Mouse (Mus musculus) induced T-regulatory cell, adult 2 months (primary cell): ENCODE measurements around the gene Usf1.

Source experiments
- DNase-seq: peaks from one replicate; pipeline ENCODE4 v3.0.0-alpha.2; 2012; ENCODE audit warnings: low read depth

Usf1 gene

GRCm38 (mm10) chr1:171418660-171419059, 7.5 kb downstream of the Usf1 start, which contains the start of gene Tstd1:
TSS of gene Tstd1 (plus strand) at chr1:171418872.
- DNase-seq = no peak

- no peak for DNase-seq
Measured at GRCm38 (mm10) chr1:171419291-171419882, 8.3 kb downstream of the Usf1 start.

- no peak for DNase-seq
Measured at GRCm38 (mm10) chr1:171419905-171420304, 8.8 kb downstream of the Usf1 start.

- no peak for DNase-seq
Measured at GRCm38 (mm10) chr1:171422504-171423095, 11.5 kb downstream of the Usf1 start.

- no peak for DNase-seq
Measured at GRCm38 (mm10) chr1:171424638-171425037, 13.5 kb downstream of the Usf1 start.

GRCm38 (mm10) chr1:171425126-171425525, 14.0 kb downstream of the Usf1 start:
- DNase-seq = no peak

- DNase-seq = no peak
Measured at GRCm38 (mm10) chr1:171432158-171432557, 21.0 kb downstream of the Usf1 start.

GRCm38 (mm10) chr1:171435288-171435814, 24.2 kb downstream of the Usf1 start:
- DNase-seq = no peak

GRCm38 (mm10) chr1:171435974-171436373, 24.9 kb downstream of the Usf1 start:
- DNase-seq = no peak

GRCm38 (mm10) chr1:171437264-171438013, 26.3 kb downstream of the Usf1 start, which contains the start of gene F11r:
TSS of gene F11r (plus strand) at chr1:171437535.
- peak; percentile 84 for DNase-seq

- DNase-seq = no peak
Measured at GRCm38 (mm10) chr1:171438014-171438670, 27.0 kb downstream of the Usf1 start.

GRCm38 (mm10) chr1:171439072-171439471, 28.0 kb downstream of the Usf1 start:
- DNase-seq = no peak

GRCm38 (mm10) chr1:171440025-171440725, 29.1 kb downstream of the Usf1 start:
- DNase-seq = no peak

GRCm38 (mm10) chr1:171441466-171442412, 30.6 kb downstream of the Usf1 start:
- no peak for DNase-seq

- DNase-seq = no peak
Measured at GRCm38 (mm10) chr1:171442413-171442760, 31.3 kb downstream of the Usf1 start.

GRCm38 (mm10) chr1:171445050-171445449, 33.9 kb downstream of the Usf1 start:
- no peak for DNase-seq

GRCm38 (mm10) chr1:171446854-171447253, 35.7 kb downstream of the Usf1 start:
- no peak for DNase-seq

- DNase-seq = no peak
Measured at GRCm38 (mm10) chr1:171447692-171448091, 36.6 kb downstream of the Usf1 start.

- no peak for DNase-seq
Measured at GRCm38 (mm10) chr1:171450062-171450461, 38.9 kb downstream of the Usf1 start.

GRCm38 (mm10) chr1:171451001-171451400, 39.9 kb downstream of the Usf1 start:
- DNase-seq = no peak

- DNase-seq = no peak
Measured at GRCm38 (mm10) chr1:171452522-171452921, 41.4 kb downstream of the Usf1 start.
